Mouse (Mus musculus): ENCODE measurements around the gene Snx29. TPM values are rescaled to one million over a fixed set of nuclear protein-coding genes. Genes with fewer than 3 reads are reported as not detected.

The Snx29 gene
- polyA plus RNA-seq, 1 experiment from 2014 or later, result 10.2 TPM

DNA sequence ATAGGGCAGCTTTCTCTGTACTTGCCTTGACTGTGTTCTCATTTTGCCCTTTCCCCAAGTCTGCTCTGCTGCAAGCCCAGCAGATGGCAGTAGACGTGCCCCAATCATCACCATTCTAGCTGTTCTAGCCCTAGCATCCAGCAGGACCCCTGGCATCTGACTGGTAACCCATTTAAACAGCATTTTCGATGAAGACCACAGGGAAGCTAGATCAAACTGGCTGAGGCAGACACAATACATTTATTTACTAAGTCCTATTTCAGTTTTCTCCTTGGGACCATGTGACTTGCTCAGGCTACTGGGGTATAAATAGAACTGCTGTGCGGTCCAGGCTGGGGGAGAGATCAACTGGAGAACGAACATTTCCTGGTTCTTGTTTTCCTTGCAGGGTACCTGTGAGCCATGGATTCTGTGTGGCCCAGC is 257.0 kb downstream of the Snx29 start:
- 44% methylated on average over 4 of the region's 4 CpGs for WGBS
- H3K27ac ChIP-seq (ENCODE audit: low read length), result no peak overlapping the region
- no peaks in the 10 kb centered on the region for H3K4me1 ChIP-seq (ENCODE audit: control insufficient read depth, insufficient read depth, low read length)
- no peaks in the 10 kb centered on the region for H3K27me3 ChIP-seq (ENCODE audit: control insufficient read depth, insufficient read depth, low read length)
- H3K36me3 ChIP-seq (ENCODE audit: control insufficient read depth, insufficient read depth, low read length), result no peaks in the 10 kb centered on the region
- no peak overlapping the region for H3K4me3 ChIP-seq (replicated peaks; ENCODE audit: low read length)
- H3K9ac ChIP-seq (ENCODE audit: low read length), result no peak overlapping the region
- no peak for ATAC-seq (ENCODE audit: insufficient read depth, low FRiP score)
- no peaks in the 10 kb centered on the region for H3K9me3 ChIP-seq (replicated peaks; ENCODE audit: control insufficient read depth, low read length)
- no peak overlapping the region for H3K4me2 ChIP-seq (ENCODE audit: low read depth, low read length)

DNA sequence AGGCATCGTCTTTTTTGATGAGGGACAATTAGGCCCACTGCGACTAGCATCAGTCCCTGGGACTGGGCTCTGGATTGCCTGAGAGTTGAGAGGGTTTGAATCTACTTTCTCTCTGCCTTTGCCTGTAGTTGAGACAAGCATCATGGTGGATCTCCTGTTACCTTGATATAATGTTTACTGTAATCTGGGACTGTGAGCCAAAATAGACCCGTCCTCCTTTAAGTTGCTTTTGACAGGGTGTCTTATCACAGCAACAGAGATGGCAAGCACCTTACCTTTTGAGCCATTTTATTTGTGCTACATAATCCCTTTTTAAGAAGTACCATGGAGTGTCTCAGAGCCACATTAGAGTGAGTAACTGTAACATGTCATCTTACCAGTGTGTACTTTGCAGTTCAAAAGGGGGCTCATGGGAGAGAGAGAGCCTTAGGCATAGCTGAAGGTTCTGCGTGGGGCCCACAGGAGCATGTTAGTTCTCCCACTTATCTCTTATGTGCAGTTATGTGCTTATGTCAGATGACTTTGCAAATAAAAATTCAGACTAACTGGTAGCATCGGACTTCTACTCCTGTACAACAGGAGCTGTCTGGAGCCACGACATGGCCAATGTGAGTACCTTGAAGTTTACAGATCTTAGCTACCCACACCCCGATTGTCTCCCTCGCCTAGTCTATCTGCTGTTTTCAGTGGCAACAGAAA is 261.4 kb downstream of the Snx29 start:
- Histone ChIP-seq H3K36me3 (ENCODE audit: control insufficient read depth, insufficient read depth, low read length) (no peaks in the 10 kb centered on the region), H3K27ac (ENCODE audit: low read length) (no peak overlapping the region), H3K9me3 (replicated peaks; ENCODE audit: control insufficient read depth, low read length) (no peaks in the 10 kb centered on the region), H3K4me2 (ENCODE audit: low read depth, low read length) (no peak overlapping the region), H3K4me1 (ENCODE audit: control insufficient read depth, insufficient read depth, low read length) (no peaks in the 10 kb centered on the region), H3K4me3 (replicated peaks; ENCODE audit: low read length) (no peak overlapping the region), H3K9ac (ENCODE audit: low read length) (no peak overlapping the region), H3K27me3 (ENCODE audit: control insufficient read depth, insufficient read depth, low read length) (no peaks in the 10 kb centered on the region)
- WGBS, result 87% methylated on average over 8 of the region's 8 CpGs
- ATAC-seq (ENCODE audit: insufficient read depth, low FRiP score), result no peak

DNA sequence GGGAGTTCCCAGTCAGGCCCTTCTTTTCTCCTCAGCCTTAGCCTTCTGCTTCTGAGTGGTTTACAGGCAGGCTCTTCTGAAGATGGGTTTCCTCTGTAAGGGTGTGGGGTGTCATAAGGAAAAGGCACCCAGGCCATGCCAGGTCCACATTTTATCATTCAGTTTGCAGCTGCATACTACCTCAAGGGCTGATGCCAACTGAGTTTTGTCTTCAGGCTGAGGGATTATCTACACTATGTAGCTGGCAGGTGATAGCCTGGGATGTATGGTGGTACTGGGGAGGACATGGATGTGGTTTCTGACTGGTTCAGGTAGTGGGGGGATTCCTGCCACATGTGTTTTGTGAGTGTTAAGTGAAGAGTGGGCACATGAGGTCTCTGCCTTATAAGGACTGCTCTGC is 266.0 kb downstream of the Snx29 start:
- Histone ChIP-seq H3K9ac (ENCODE audit: low read length) (no peak overlapping the region), H3K4me1 (ENCODE audit: control insufficient read depth, insufficient read depth, low read length) (no peaks in the 10 kb centered on the region), H3K9me3 (replicated peaks; ENCODE audit: control insufficient read depth, low read length) (no peaks in the 10 kb centered on the region), H3K4me3 (replicated peaks; ENCODE audit: low read length) (no peak overlapping the region), H3K27me3 (ENCODE audit: control insufficient read depth, insufficient read depth, low read length) (no peaks in the 10 kb centered on the region), H3K36me3 (ENCODE audit: control insufficient read depth, insufficient read depth, low read length) (no peaks in the 10 kb centered on the region), H3K4me2 (ENCODE audit: low read depth, low read length) (no peak overlapping the region), H3K27ac (ENCODE audit: low read length) (no peak overlapping the region)
- ATAC-seq (ENCODE audit: insufficient read depth, low FRiP score), result no peak

DNA sequence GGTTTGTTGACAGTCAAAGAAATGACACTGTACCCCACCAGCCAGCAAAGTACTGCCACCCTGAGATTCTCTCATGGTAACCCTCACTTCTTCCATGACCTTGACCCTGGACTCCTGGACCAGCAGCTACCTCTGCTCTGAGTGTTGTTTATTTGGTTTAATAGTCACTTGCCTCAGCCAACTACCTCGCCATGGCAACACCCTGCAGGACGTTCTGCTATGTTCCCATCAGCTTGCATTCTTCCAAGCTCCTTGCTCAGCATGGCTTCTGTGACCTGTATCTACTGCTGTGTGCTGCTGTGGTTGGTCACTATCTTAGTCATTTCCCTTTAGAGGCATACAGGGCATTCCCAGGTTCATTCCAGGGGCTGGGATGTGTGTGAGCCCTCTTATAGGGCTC is 266.6 kb downstream of the Snx29 start:
- H3K9ac ChIP-seq (ENCODE audit: low read length), result no peak overlapping the region

DNA sequence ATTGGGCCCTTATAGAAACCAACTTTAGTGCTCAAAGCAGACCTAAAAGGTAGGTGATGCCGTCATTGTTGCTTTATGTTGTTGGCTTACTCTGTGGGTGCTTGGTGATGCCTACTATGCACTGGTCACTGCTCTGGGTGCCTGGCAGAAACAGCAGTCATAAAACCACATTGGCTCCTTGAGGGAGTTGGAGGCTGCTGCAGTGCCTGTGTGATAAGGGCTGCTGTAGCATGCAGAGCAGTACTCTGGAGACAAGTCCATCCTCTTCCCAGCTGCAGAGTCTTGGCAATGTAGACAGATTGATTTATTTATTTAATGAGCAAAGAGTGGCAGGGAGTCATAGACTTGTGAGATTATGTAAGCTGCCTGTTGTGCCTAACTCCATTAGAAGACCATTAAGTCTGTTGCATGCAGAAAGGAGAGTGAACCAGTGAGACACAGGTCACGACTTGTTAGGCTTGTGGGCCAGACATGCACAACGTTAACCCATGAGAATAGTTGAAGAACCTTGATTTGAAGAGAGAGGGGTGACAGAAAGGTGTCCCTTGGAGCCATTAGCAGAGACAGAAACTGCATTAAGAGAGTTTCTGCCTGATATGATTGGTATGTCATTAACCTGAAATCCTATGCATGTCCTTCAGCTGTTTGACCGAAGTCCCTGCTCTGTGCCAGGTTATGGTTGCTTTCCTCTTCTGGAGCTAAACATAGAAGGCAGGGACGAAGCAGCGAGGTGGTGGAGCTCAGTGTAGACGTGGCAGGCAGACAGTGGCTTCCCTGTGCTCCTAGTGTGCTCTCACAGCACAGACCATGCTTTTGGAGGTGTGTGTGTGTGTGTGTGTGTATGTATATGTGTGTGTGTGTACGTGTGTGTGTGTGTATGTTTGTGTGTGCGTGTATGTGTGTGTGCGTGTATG is 267.3 kb downstream of the Snx29 start:
- WGBS, result 69% methylated on average over 10 of the region's 10 CpGs
- no peaks in the 10 kb centered on the region for H3K36me3 ChIP-seq (ENCODE audit: control insufficient read depth, insufficient read depth, low read length)
- no peaks in the 10 kb centered on the region for H3K27me3 ChIP-seq (ENCODE audit: control insufficient read depth, insufficient read depth, low read length)
- H3K9ac ChIP-seq (ENCODE audit: low read length), result no peak overlapping the region
- H3K4me3 ChIP-seq (replicated peaks; ENCODE audit: low read length), result no peak overlapping the region
- H3K4me1 ChIP-seq (ENCODE audit: control insufficient read depth, insufficient read depth, low read length), result no peaks in the 10 kb centered on the region
- H3K4me2 ChIP-seq (ENCODE audit: low read depth, low read length), result no peak overlapping the region
- no peak for ATAC-seq (ENCODE audit: insufficient read depth, low FRiP score)
- no peaks in the 10 kb centered on the region for H3K9me3 ChIP-seq (replicated peaks; ENCODE audit: control insufficient read depth, low read length)
- no peak overlapping the region for H3K27ac ChIP-seq (ENCODE audit: low read length)

More for the DNA sequence above, 266.6 kb downstream of the Snx29 start:
- Histone ChIP-seq H3K36me3 (ENCODE audit: control insufficient read depth, insufficient read depth, low read length) (no peaks in the 10 kb centered on the region), H3K27me3 (ENCODE audit: control insufficient read depth, insufficient read depth, low read length) (no peaks in the 10 kb centered on the region), H3K4me2 (ENCODE audit: low read depth, low read length) (no peak overlapping the region), H3K27ac (ENCODE audit: low read length) (no peak overlapping the region), H3K4me1 (ENCODE audit: control insufficient read depth, insufficient read depth, low read length) (no peaks in the 10 kb centered on the region), H3K4me3 (replicated peaks; ENCODE audit: low read length) (no peak overlapping the region), H3K9me3 (replicated peaks; ENCODE audit: control insufficient read depth, low read length) (no peaks in the 10 kb centered on the region)
- 50% methylated on average over 2 of the region's 2 CpGs for WGBS
- no peak for ATAC-seq (ENCODE audit: insufficient read depth, low FRiP score)

DNA sequence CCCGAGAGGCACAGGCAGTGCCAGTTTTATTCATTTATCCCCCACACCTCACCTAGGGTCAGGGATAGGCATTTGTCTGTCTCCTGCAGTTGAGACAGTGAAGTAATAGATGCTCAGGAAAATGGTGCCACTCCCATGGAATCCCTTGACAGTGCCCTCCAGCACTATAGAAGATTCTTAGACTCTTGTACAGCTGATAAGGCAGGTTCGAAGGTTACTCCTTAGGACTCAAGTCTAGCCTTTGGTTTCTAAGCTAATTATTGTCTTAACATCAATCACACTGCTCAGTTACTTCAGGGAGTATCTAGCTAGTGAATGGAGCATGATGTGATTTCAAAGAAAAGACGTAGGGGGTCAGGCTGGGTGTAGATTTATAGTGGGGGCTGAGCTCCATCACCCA is 273.9 kb downstream of the Snx29 start:
- no peak overlapping the region for H3K27ac ChIP-seq (ENCODE audit: low read length)
- no peaks in the 10 kb centered on the region for H3K36me3 ChIP-seq (ENCODE audit: control insufficient read depth, insufficient read depth, low read length)
- H3K4me3 ChIP-seq (replicated peaks; ENCODE audit: low read length), result no peak overlapping the region
- 80% methylated on average over 3 of the region's 3 CpGs for WGBS
- H3K4me2 ChIP-seq (ENCODE audit: low read depth, low read length), result no peak overlapping the region
- no peak for ATAC-seq (ENCODE audit: insufficient read depth, low FRiP score)
- H3K4me1 ChIP-seq (ENCODE audit: control insufficient read depth, insufficient read depth, low read length), result 0 out of 2 replicates have a peak, but pooled peaks cover 3% of the 10 kb centered on the region
- no peaks in the 10 kb centered on the region for H3K27me3 ChIP-seq (ENCODE audit: control insufficient read depth, insufficient read depth, low read length)
- no peak overlapping the region for H3K9ac ChIP-seq (ENCODE audit: low read length)
- no peaks in the 10 kb centered on the region for H3K9me3 ChIP-seq (replicated peaks; ENCODE audit: control insufficient read depth, low read length)

DNA sequence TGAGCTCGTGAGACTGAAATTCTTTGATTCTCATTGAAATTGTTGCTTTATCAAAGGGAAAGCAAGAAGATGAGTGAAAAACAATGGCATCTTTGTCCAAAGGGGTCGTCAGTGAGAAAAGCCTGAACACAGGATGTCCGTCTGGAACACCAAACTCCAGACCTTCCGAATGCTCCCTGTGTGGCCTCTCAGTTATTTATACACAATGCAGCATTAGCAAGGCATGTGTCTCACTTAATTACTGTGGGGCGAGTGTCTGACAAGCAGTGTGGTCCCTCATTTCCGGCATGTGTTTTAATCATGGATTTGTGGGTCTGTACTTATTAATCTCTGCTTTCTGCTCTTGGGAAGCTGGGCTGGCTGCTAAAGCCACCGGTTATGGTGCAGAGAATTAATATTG is 275.1 kb downstream of the Snx29 start:
- H3K27ac ChIP-seq (ENCODE audit: low read length), result no peak overlapping the region
- H3K4me1 ChIP-seq (ENCODE audit: control insufficient read depth, insufficient read depth, low read length), result 0 out of 2 replicates have a peak, but pooled peaks cover 3% of the 10 kb centered on the region
- no peaks in the 10 kb centered on the region for H3K36me3 ChIP-seq (ENCODE audit: control insufficient read depth, insufficient read depth, low read length)
- H3K9me3 ChIP-seq (replicated peaks; ENCODE audit: control insufficient read depth, low read length), result no peaks in the 10 kb centered on the region
- H3K4me3 ChIP-seq (replicated peaks; ENCODE audit: low read length), result no peak overlapping the region
- ATAC-seq (ENCODE audit: insufficient read depth, low FRiP score), result no peak
- no peak overlapping the region for H3K4me2 ChIP-seq (ENCODE audit: low read depth, low read length)
- 37% methylated on average over 7 of the region's 7 CpGs for WGBS
- no peak overlapping the region for H3K9ac ChIP-seq (ENCODE audit: low read length)
- no peaks in the 10 kb centered on the region for H3K27me3 ChIP-seq (ENCODE audit: control insufficient read depth, insufficient read depth, low read length)

DNA sequence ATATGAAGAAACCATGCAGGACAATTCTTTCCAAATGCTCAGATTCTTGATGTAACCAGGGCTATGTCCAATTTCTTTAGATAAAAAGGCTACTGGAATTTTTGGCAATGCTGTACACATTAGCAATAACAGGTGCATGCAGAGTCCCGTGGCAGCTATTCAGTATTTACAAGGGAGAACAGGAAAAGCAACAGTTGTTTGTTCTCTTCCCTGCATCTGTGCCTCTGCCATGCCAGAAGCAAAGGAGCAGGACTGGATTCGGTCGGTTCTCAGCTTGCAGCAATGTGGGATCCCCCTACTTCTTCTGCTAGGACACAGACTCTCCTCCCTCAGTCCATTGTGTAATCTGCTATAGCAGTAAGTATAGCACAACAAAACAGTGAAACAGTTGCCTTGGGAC is 276.8 kb downstream of the Snx29 start:
- no peak overlapping the region for H3K4me2 ChIP-seq (ENCODE audit: low read depth, low read length)
- 58% methylated on average over 3 of the region's 3 CpGs for WGBS
- H3K4me1 ChIP-seq (ENCODE audit: control insufficient read depth, insufficient read depth, low read length), result 0 out of 2 replicates have a peak, but pooled peaks cover 6% of the 10 kb centered on the region
- no peaks in the 10 kb centered on the region for H3K36me3 ChIP-seq (ENCODE audit: control insufficient read depth, insufficient read depth, low read length)
- H3K27me3 ChIP-seq (ENCODE audit: control insufficient read depth, insufficient read depth, low read length), result no peaks in the 10 kb centered on the region
- no peak overlapping the region for H3K9ac ChIP-seq (ENCODE audit: low read length)
- no peak for ATAC-seq (ENCODE audit: insufficient read depth, low FRiP score)
- no peak overlapping the region for H3K27ac ChIP-seq (ENCODE audit: low read length)
- H3K4me3 ChIP-seq (replicated peaks; ENCODE audit: low read length), result no peak overlapping the region
- no peaks in the 10 kb centered on the region for H3K9me3 ChIP-seq (replicated peaks; ENCODE audit: control insufficient read depth, low read length)

DNA sequence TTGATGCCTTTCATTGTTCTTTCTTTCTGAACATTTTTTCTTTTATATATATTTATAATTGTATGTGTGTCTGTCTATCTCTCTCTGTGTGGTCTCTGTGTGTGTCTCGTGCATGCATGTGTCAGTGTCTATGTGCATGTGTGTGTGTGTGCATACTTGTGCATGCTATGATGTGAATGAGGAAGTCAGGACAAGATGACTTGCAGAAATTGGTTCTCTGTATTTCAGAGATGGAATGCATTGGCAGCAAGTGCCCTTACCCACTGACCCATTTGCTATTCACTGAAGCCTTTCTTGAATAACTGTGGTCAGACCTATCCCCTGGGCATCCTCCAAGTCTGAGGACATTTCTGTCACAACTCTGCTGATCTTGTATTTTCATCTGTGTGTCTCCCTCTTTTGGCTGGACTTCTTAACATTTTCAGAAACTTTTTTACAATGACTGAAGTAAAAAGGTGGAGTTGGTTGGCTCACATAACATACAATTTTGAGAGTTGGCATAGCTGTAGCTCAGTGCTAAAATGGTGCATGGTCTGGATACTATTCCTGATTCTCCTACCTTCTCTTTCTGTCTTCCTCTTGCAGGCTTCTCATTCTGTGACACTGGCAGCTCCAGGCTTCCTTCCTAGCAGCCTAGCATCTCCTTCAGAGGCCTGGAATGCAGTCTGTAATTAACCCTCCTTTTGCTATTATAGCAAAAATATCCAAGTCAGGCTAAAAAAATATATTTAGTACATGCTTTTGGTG is 278.8 kb downstream of the Snx29 start:
- no peaks in the 10 kb centered on the region for H3K36me3 ChIP-seq (ENCODE audit: control insufficient read depth, insufficient read depth, low read length)
- H3K9me3 ChIP-seq (replicated peaks; ENCODE audit: control insufficient read depth, low read length), result no peaks in the 10 kb centered on the region
- WGBS, result 89% methylated on average over 1 of the region's 1 CpGs
- H3K4me3 ChIP-seq (replicated peaks; ENCODE audit: low read length), result no peak overlapping the region
- no peak overlapping the region for H3K27ac ChIP-seq (ENCODE audit: low read length)
- no peak overlapping the region for H3K4me2 ChIP-seq (ENCODE audit: low read depth, low read length)
- H3K9ac ChIP-seq (ENCODE audit: low read length), result no peak overlapping the region
- 0 out of 2 replicates have a peak, but pooled peaks cover 6% of the 10 kb centered on the region for H3K4me1 ChIP-seq (ENCODE audit: control insufficient read depth, insufficient read depth, low read length)
- H3K27me3 ChIP-seq (ENCODE audit: control insufficient read depth, insufficient read depth, low read length), result no peaks in the 10 kb centered on the region
- ATAC-seq (ENCODE audit: insufficient read depth, low FRiP score), result no peak
